Mouse (Mus musculus): Measurements from ENCODE around the gene Mgl2. TPM values are rescaled to one million over a fixed set of nuclear protein-coding genes. Genes with fewer than 3 reads are reported as not detected.

The Mgl2 gene
- 6.0 and 6.3 TPM in 2 replicates for polyA plus RNA-seq (2012; rRNA removed)

DNA sequence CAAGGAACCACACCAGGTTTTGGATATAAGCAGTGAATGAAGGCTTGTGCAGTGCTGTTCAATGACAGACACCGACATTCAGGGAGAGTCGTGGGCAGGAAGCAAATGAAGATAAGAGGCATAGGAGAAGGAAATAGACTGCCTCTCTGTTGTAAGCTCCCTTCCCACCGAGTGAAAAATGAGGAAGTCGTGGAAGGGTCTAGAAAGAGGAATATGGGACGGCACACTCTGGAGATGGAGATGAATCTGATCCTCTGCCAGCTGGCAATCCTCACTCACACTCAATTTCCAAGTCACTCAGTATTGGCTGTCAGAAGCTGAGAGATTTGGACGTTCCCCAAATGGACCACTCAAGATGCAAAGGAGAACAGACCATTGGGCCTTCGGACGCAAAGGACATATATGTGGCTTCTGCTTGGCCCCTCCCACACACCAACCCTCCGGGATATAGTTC lies at the start of gene Mgl2:
Mgl2 (plus strand) TSS at position 404 of the 454 bp plus-strand sequence.

DNA sequence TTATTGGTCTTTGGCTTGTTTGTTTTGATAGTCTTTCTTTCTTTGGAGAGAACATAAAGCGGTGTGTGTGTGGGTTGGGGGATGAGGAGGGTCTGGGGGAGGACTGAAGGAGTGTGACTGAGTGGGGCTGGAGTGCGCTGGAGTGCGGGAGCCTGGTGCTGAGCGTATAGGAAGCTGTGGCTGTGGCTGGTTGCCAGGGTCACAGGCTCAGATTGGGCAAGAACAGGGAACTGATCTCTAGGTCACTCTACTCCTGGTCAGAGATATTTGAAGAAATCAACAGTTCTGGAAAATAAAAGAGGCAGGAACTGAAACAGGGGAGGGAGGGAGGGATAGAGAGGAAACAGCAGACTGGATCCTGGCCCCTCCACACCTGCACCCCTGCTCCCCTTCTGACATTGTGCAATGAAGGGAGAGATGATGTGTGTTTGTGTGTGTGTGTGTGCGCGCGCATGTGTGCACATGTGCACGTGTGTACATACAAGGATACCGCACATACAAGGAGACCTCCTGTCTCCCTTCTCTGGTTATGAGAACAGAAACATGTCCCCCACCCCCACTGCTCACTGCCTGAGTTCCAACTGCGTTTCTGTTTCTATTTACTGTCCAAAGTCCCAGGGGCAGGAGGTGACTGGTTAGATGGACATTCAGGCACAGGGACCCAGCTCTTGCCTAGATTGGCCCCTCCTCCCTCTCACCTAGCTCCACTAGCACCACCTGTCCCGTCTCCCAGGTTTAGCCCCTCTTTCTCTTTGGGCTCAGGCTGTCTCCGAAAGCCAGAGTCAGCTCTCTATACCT lies 37.9 kb upstream of the Mgl2 start, which contains the start of gene Asgr2:
Asgr2 (plus strand) TSS at position 659 of the 798 bp plus-strand sequence.

DNA sequence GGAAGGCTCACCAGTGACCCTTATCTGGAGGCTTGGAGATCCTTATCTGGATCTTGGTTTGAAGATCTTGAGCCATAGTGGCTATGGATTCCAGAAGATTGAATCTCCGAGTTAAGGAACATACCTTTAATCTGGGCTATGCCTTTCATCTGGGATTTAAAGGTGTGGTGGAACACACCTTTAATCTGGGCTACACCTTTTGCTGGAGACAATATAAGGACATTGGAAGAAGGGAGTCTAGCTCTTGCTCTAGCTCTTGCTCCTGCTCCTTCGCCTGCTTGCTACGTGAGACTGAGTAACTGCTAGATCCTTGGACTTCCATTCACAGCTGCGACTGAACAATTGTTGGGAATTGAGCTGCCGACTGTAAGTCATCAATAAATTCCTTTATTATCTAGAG lies 25.8 kb downstream of the Mgl2 start, which contains the start of gene Clec10a:
Clec10a (plus strand) TSS at position 301 of the 400 bp plus-strand sequence.

Other genes with a start within 250 kb of the Mgl2 start
- 9.6 and 10.4 TPM in 2 replicates for gene Kctd11, start 248.9 kb upstream of the Mgl2 start, polyA plus RNA-seq (2012; rRNA removed)
- gene Acap1, start 234.8 kb upstream of the Mgl2 start, polyA plus RNA-seq (2012; rRNA removed): 1.4 and 1.8 TPM in 2 replicates
- 1.5 TPM in 2 replicates for gene 2810408A11Rik, start 229.3 kb upstream of the Mgl2 start, polyA plus RNA-seq (2012; rRNA removed)
- gene Neurl4, start 229.3 kb upstream of the Mgl2 start, polyA plus RNA-seq (2012; rRNA removed): 67.0 and 76.7 TPM in 2 replicates
- 83.1 and 141 TPM in 2 replicates for gene Gps2, start 216.4 kb upstream of the Mgl2 start, polyA plus RNA-seq (2012; rRNA removed)
- gene Eif5a, start 208.4 kb upstream of the Mgl2 start, polyA plus RNA-seq (2012; rRNA removed): 359 and 447 TPM in 2 replicates
- 21.2 and 30.0 TPM in 2 replicates for gene Ybx2, start 194.5 kb upstream of the Mgl2 start, polyA plus RNA-seq (2012; rRNA removed)
- gene Slc2a4, start 182.1 kb upstream of the Mgl2 start, polyA plus RNA-seq (2012; rRNA removed): 51.0 and 53.2 TPM in 2 replicates
- gene Cldn7, start 165.6 kb upstream of the Mgl2 start, polyA plus RNA-seq (2012; rRNA removed): 32.6 and 38.7 TPM in 2 replicates
- 99.3 and 120 TPM in 2 replicates for gene Ctdnep1, start 149.2 kb upstream of the Mgl2 start, polyA plus RNA-seq (2012; rRNA removed)
- gene Elp5, start 147.8 kb upstream of the Mgl2 start, polyA plus RNA-seq (2012; rRNA removed): 60.0 and 74.1 TPM in 2 replicates
- gene Gabarap, start 139.2 kb upstream of the Mgl2 start, polyA plus RNA-seq (2012; rRNA removed): 406 and 430 TPM in 2 replicates
- gene Phf23, start 134.6 kb upstream of the Mgl2 start, polyA plus RNA-seq (2012; rRNA removed): 18.6 and 19.8 TPM in 2 replicates
- gene Dvl2, start 129.7 kb upstream of the Mgl2 start, polyA plus RNA-seq (2012; rRNA removed): 30.5 and 32.6 TPM in 2 replicates
- gene Acadvl, start 114.9 kb upstream of the Mgl2 start, polyA plus RNA-seq (2012; rRNA removed): 70.9 and 79.8 TPM in 2 replicates
- gene Dlg4, start 113.4 kb upstream of the Mgl2 start, polyA plus RNA-seq (2012; rRNA removed): 35.0 and 35.2 TPM in 2 replicates
- gene Asgr1, start 76.2 kb upstream of the Mgl2 start, polyA plus RNA-seq (2012; rRNA removed): 4.9 and 5.0 TPM in 2 replicates
- 2.4 and 2.6 TPM in 2 replicates for gene Asgr2, start 37.7 kb upstream of the Mgl2 start, polyA plus RNA-seq (2012; rRNA removed)
- 6.2 and 8.4 TPM in 2 replicates for gene Clec10a, start 25.9 kb downstream of the Mgl2 start, polyA plus RNA-seq (2012; rRNA removed)
- 33.1 and 52.2 TPM in 2 replicates for gene Slc16a11, start 82.4 kb downstream of the Mgl2 start, polyA plus RNA-seq (2012; rRNA removed)
- 13.6 and 14.5 TPM in 2 replicates for gene Slc16a13, start 90.7 kb downstream of the Mgl2 start, polyA plus RNA-seq (2012; rRNA removed)
- gene Bcl6b, start 99.5 kb downstream of the Mgl2 start, polyA plus RNA-seq (2012; rRNA removed): 7.9 and 11.3 TPM in 2 replicates
- gene 0610010K14Rik, start 107.6 kb downstream of the Mgl2 start, polyA plus RNA-seq (2012; rRNA removed): 74.4 and 91.7 TPM in 2 replicates
- 7.1 and 9.5 TPM in 2 replicates for gene Gm21988, start 109.5 kb downstream of the Mgl2 start, polyA plus RNA-seq (2012; rRNA removed)
- gene Rnasek, start 109.5 kb downstream of the Mgl2 start, polyA plus RNA-seq (2012; rRNA removed): 168 and 203 TPM in 2 replicates
- 6.0 and 6.8 TPM in 2 replicates for gene Alox12, start 125.0 kb downstream of the Mgl2 start, polyA plus RNA-seq (2012; rRNA removed)
- 15.1 and 21.8 TPM in 2 replicates for gene Alox12e, start 192.3 kb downstream of the Mgl2 start, polyA plus RNA-seq (2012; rRNA removed)
- 24.3 and 28.5 TPM in 2 replicates for gene Alox15, start 221.7 kb downstream of the Mgl2 start, polyA plus RNA-seq (2012; rRNA removed)

All from ovary, adult 2 months (tissue).